Mouse (Mus musculus): ENCODE measurements around the gene RPS10-NUDT3. TPM values are rescaled to one million over a fixed set of nuclear protein-coding genes. Genes with fewer than 3 reads are reported as not detected.

Gene RPS10-NUDT3
- polyA plus RNA-seq (2014; fragmentation: Nextera tagmentation; extraction: Ambion mirVana), result not detected in 2 replicates

GRCm38 (mm10) chr17:27634871-27635574 is at the start of gene RPS10-NUDT3:
Gene RPS10-NUDT3 (minus strand): TSS chr17:27635222.
- Histone ChIP-seq H3K27me3 (ENCODE audit: control insufficient read depth, insufficient read depth, low read length) (no peaks in the 10 kb centered on the region), H3K4me2 (peak within 1 kb of the TSS; percentile 79), H3K4me3 (ENCODE audit: low read depth, low read length) (peak within 1 kb of the TSS; percentile 95), H3K9ac (ENCODE audit: low read depth, low read length) (peak within 1 kb of the TSS; percentile 98), H3K36me3 (ENCODE audit: control insufficient read depth, insufficient read depth, low read length) (peaks cover 25% of the 10 kb centered on the region), H3K4me1 (ENCODE audit: control insufficient read depth, insufficient read depth, low read length) (peaks cover 20% of the 10 kb centered on the region), H3K27ac (ENCODE audit: low read depth, low read length) (peak within 1 kb of the TSS; percentile 85), H3K9me3 (replicated peaks; ENCODE audit: control insufficient read depth, low read length) (no peaks in the 10 kb centered on the region)
- WGBS (ENCODE audit: insufficient replicate concordance), result under 1% methylated on average over 56 of the region's 72 CpGs
- ATAC-seq (replicated peaks; ENCODE audit: insufficient number of reproducible peaks, low FRiP score, low TSS enrichment), result peak; percentile 94

GRCm38 (mm10) chr17:27678924-27679813 is 44.1 kb upstream of the RPS10-NUDT3 start:
- Histone ChIP-seq H3K9ac (ENCODE audit: low read depth, low read length) (no peak overlapping the region), H3K27me3 (ENCODE audit: control insufficient read depth, insufficient read depth, low read length) (peaks cover 14% of the 10 kb centered on the region), H3K4me3 (ENCODE audit: low read depth, low read length) (no peak overlapping the region), H3K4me1 (ENCODE audit: control insufficient read depth, insufficient read depth, low read length) (0 out of 2 replicates have a peak, but pooled peaks cover 4% of the 10 kb centered on the region), H3K36me3 (ENCODE audit: control insufficient read depth, insufficient read depth, low read length) (no peaks in the 10 kb centered on the region), H3K9me3 (replicated peaks; ENCODE audit: control insufficient read depth, low read length) (no peaks in the 10 kb centered on the region), H3K27ac (ENCODE audit: low read depth, low read length) (no peak overlapping the region), H3K4me2 (no peak overlapping the region)
- ATAC-seq (replicated peaks; ENCODE audit: insufficient number of reproducible peaks, low FRiP score, low TSS enrichment), result no peak; the same call in 1 of the 2 replicates
- WGBS (ENCODE audit: insufficient replicate concordance), result 44% methylated on average over 11 of the region's 11 CpGs

DNA sequence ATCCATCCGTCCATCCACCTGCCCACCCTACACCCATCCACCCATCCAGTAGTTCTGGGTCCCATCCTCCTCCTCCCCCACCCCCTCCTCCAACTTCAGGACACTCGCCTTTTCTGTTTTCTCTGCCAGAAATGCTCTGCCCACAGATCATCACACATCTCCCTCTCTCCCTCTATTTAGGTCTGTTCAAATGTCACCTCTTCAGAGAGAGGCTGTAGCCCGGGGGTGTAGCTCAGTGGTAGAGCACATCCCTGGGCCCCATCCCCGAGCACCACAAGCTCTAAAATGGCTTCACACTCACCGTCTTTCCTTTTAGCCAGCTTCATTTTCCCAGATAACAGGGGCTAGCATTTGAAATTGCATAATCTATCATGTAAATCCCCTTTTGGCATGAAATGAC is 42.7 kb upstream of the RPS10-NUDT3 start:
- WGBS (ENCODE audit: insufficient replicate concordance), result 77% methylated on average over 5 of the region's 5 CpGs
- 0 out of 2 replicates have a peak, but pooled peaks cover 4% of the 10 kb centered on the region for H3K4me1 ChIP-seq (ENCODE audit: control insufficient read depth, insufficient read depth, low read length)
- 0 out of 2 replicates have a peak, but pooled peaks cover under 1% of the 10 kb centered on the region for H3K27me3 ChIP-seq (ENCODE audit: control insufficient read depth, insufficient read depth, low read length)
- no peak overlapping the region for H3K4me2 ChIP-seq
- no peak overlapping the region for H3K9ac ChIP-seq (ENCODE audit: low read depth, low read length)
- H3K27ac ChIP-seq (ENCODE audit: low read depth, low read length), result no peak overlapping the region
- no peak overlapping the region for H3K4me3 ChIP-seq (ENCODE audit: low read depth, low read length)
- ATAC-seq (replicated peaks; ENCODE audit: insufficient number of reproducible peaks, low FRiP score, low TSS enrichment), result no peak
- no peaks in the 10 kb centered on the region for H3K9me3 ChIP-seq (replicated peaks; ENCODE audit: control insufficient read depth, low read length)
- no peaks in the 10 kb centered on the region for H3K36me3 ChIP-seq (ENCODE audit: control insufficient read depth, insufficient read depth, low read length)

DNA sequence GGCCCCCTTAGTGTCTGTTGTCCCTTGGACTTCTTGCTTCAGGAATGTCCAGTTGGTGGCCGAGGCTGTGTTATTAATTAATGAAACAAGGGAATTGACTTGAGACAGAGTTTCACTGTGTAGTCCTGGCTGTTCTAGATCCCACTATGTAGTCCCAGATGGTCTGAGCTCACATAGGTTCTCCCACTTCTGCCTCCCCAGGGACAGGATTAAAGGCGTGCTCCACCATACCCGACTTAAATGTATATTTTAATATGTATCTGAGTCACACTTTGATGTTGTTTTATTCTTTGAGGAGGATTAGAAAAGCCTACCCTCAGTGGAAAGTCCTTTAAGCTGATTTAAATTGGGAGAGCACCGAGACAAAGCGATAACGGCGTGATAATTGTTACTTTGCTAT is 41.2 kb upstream of the RPS10-NUDT3 start:
- no peak overlapping the region for H3K4me3 ChIP-seq (ENCODE audit: low read depth, low read length)
- H3K27ac ChIP-seq (ENCODE audit: low read depth, low read length), result no peak overlapping the region
- no peaks in the 10 kb centered on the region for H3K9me3 ChIP-seq (replicated peaks; ENCODE audit: control insufficient read depth, low read length)
- WGBS (ENCODE audit: insufficient replicate concordance), result 47% methylated on average over 7 of the region's 7 CpGs
- no peaks in the 10 kb centered on the region for H3K36me3 ChIP-seq (ENCODE audit: control insufficient read depth, insufficient read depth, low read length)
- no peak overlapping the region for H3K9ac ChIP-seq (ENCODE audit: low read depth, low read length)
- H3K4me1 ChIP-seq (ENCODE audit: control insufficient read depth, insufficient read depth, low read length), result 0 out of 2 replicates have a peak, but pooled peaks cover 4% of the 10 kb centered on the region
- H3K27me3 ChIP-seq (ENCODE audit: control insufficient read depth, insufficient read depth, low read length), result no peaks in the 10 kb centered on the region
- H3K4me2 ChIP-seq, result no peak overlapping the region
- no peak for ATAC-seq (replicated peaks; ENCODE audit: insufficient number of reproducible peaks, low FRiP score, low TSS enrichment)

- no peaks in the 10 kb centered on the region for H3K9me3 ChIP-seq (replicated peaks; ENCODE audit: control insufficient read depth, low read length)
- H3K27ac ChIP-seq (ENCODE audit: low read depth, low read length), result no peak overlapping the region
- WGBS (ENCODE audit: insufficient replicate concordance), result 62% methylated on average over 9 of the region's 9 CpGs
- H3K36me3 ChIP-seq (ENCODE audit: control insufficient read depth, insufficient read depth, low read length), result no peaks in the 10 kb centered on the region
- H3K4me3 ChIP-seq (ENCODE audit: low read depth, low read length), result no peak overlapping the region
- H3K27me3 ChIP-seq (ENCODE audit: control insufficient read depth, insufficient read depth, low read length), result no peaks in the 10 kb centered on the region
- 0 out of 2 replicates have a peak, but pooled peaks cover 4% of the 10 kb centered on the region for H3K4me1 ChIP-seq (ENCODE audit: control insufficient read depth, insufficient read depth, low read length)
- ATAC-seq (replicated peaks; ENCODE audit: insufficient number of reproducible peaks, low FRiP score, low TSS enrichment), result no peak
- no peak overlapping the region for H3K9ac ChIP-seq (ENCODE audit: low read depth, low read length)
- no peak overlapping the region for H3K4me2 ChIP-seq
These were observed 40.4 kb upstream of the RPS10-NUDT3 start for GRCm38 (mm10) chr17:27675453-27675852.

GRCm38 (mm10) chr17:27673945-27674344 is 38.9 kb upstream of the RPS10-NUDT3 start:
- Histone ChIP-seq H3K4me1 (ENCODE audit: control insufficient read depth, insufficient read depth, low read length) (no peaks in the 10 kb centered on the region), H3K27ac (ENCODE audit: low read depth, low read length) (no peak overlapping the region), H3K9ac (ENCODE audit: low read depth, low read length) (no peak overlapping the region), H3K9me3 (replicated peaks; ENCODE audit: control insufficient read depth, low read length) (no peaks in the 10 kb centered on the region), H3K36me3 (ENCODE audit: control insufficient read depth, insufficient read depth, low read length) (no peaks in the 10 kb centered on the region), H3K4me2 (no peak overlapping the region), H3K27me3 (ENCODE audit: control insufficient read depth, insufficient read depth, low read length) (no peaks in the 10 kb centered on the region), H3K4me3 (ENCODE audit: low read depth, low read length) (no peak overlapping the region)
- no peak for ATAC-seq (replicated peaks; ENCODE audit: insufficient number of reproducible peaks, low FRiP score, low TSS enrichment)
- WGBS (ENCODE audit: insufficient replicate concordance), result 82% methylated on average over 7 of the region's 7 CpGs

DNA sequence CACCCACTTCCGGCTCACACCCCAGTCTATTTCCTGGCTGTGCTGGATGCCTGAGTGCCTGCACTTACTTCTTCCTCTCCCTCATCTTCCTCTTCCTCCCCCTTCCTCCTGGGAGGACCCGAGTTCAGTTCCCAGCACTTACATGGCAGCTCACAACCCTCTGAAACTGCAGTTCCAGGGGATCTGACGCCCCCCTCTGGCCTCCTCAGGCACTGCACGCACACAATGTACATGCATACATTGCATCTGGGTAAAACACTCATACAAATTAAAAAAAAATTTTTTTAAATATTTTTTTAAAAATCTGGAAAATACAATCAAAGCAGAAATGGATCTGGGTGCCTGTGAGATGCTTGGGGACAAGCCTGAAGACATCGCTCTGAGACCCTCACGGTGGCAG is 36.7 kb upstream of the RPS10-NUDT3 start:
- Histone ChIP-seq H3K4me2 (no peak overlapping the region), H3K9me3 (replicated peaks; ENCODE audit: control insufficient read depth, low read length) (no peaks in the 10 kb centered on the region), H3K9ac (ENCODE audit: low read depth, low read length) (no peak overlapping the region), H3K36me3 (ENCODE audit: control insufficient read depth, insufficient read depth, low read length) (no peaks in the 10 kb centered on the region), H3K4me1 (ENCODE audit: control insufficient read depth, insufficient read depth, low read length) (no peaks in the 10 kb centered on the region), H3K4me3 (ENCODE audit: low read depth, low read length) (no peak overlapping the region), H3K27ac (ENCODE audit: low read depth, low read length) (no peak overlapping the region), H3K27me3 (ENCODE audit: control insufficient read depth, insufficient read depth, low read length) (no peaks in the 10 kb centered on the region)
- no peak for ATAC-seq (replicated peaks; ENCODE audit: insufficient number of reproducible peaks, low FRiP score, low TSS enrichment)
- WGBS (ENCODE audit: insufficient replicate concordance), result 78% methylated on average over 6 of the region's 6 CpGs

DNA sequence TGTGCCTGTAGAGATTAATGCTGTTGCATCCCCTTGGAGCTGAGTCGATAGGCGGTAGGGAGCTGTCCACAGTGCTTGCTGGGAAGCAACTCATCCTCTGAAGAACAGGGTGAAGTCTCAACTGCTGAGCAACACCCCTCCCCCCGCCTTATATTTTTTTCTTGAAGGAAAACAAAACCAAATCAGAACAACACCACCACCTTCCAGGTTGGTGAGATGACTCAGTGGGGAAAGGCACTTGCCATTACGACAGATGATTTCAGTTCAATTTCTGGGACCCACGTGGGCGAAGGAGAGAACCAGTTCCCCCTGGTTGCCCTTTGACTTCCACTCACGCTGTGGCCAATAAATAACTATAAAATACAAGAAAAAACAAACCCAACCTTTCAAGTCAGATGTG is 23.7 kb upstream of the RPS10-NUDT3 start:
- peaks cover 31% of the 10 kb centered on the region for H3K27me3 ChIP-seq (ENCODE audit: control insufficient read depth, insufficient read depth, low read length)
- H3K36me3 ChIP-seq (ENCODE audit: control insufficient read depth, insufficient read depth, low read length), result no peaks in the 10 kb centered on the region
- ATAC-seq (replicated peaks; ENCODE audit: insufficient number of reproducible peaks, low FRiP score, low TSS enrichment), result no peak
- H3K27ac ChIP-seq (ENCODE audit: low read depth, low read length), result no peak overlapping the region
- 66% methylated on average over 7 of the region's 7 CpGs for WGBS (ENCODE audit: insufficient replicate concordance)
- no peak overlapping the region for H3K4me2 ChIP-seq
- H3K9ac ChIP-seq (ENCODE audit: low read depth, low read length), result no peak overlapping the region
- no peaks in the 10 kb centered on the region for H3K9me3 ChIP-seq (replicated peaks; ENCODE audit: control insufficient read depth, low read length)
- no peak overlapping the region for H3K4me3 ChIP-seq (ENCODE audit: low read depth, low read length)
- peaks cover 14% of the 10 kb centered on the region for H3K4me1 ChIP-seq (ENCODE audit: control insufficient read depth, insufficient read depth, low read length)
